Mouse (Mus musculus): ENCODE results near the gene Btbd2. TPM values are rescaled to one million over a fixed set of nuclear protein-coding genes. Genes with fewer than 3 reads are reported as not detected.

Gene Btbd2
- polyA plus RNA-seq (2011; ENCODE audit: insufficient read depth, insufficient read length, low replicate concordance, missing spikeins) = 7.0 and 22.1 TPM in 2 replicates

- 43% methylated on average over 15 of the region's 15 CpGs for WGBS
These were observed at the start of gene Btbd2 for GRCm38 (mm10) chr10:80656863-80657623. Gene Btbd2, minus strand, starts transcription at chr10:80657071.

GRCm38 (mm10) chr10:80705479-80705878, 48.6 kb upstream of the Btbd2 start:
- no peak overlapping the region for H3K4me3 ChIP-seq (replicated peaks; ENCODE audit: control insufficient read depth, low read depth, low read length)
- TF ChIP-seq CTCF (IDR thresholded peaks at IDR 0.05; ENCODE audit: control insufficient read depth, insufficient read depth, low read length) = no peak
- no peak for TF ChIP-seq POLR2A (IDR thresholded peaks at IDR 0.05; ENCODE audit: borderline replicate concordance, control insufficient read depth, low read depth, low read length)

More at GRCm38 (mm10) chr10:80656863-80657623, at the start of gene Btbd2:
- H3K27ac ChIP-seq (ENCODE audit: control insufficient read depth, insufficient read depth, low read depth, low read length, poor library complexity) = peak within 1 kb of the TSS; percentile 36
- peak within 1 kb of the TSS; percentile 94 for H3K4me3 ChIP-seq (replicated peaks; ENCODE audit: control insufficient read depth, low read depth, low read length)
- 0 out of 2 replicates have a peak, but pooled peaks have one; percentile 9 for TF ChIP-seq POLR2A (IDR thresholded peaks at IDR 0.05; ENCODE audit: borderline replicate concordance, control insufficient read depth, low read depth, low read length)
- TF ChIP-seq CTCF (IDR thresholded peaks at IDR 0.05; ENCODE audit: control insufficient read depth, insufficient read depth, low read length) = no peak
- peaks cover 6% of the 10 kb centered on the region for H3K4me1 ChIP-seq (ENCODE audit: control insufficient read depth, insufficient read depth, low read length)

GRCm38 (mm10) chr10:80705033-80705432, 48.2 kb upstream of the Btbd2 start:
- Histone ChIP-seq H3K4me1 (ENCODE audit: control insufficient read depth, insufficient read depth, low read length) (peaks cover under 1% of the 10 kb centered on the region; the same call in 1 of the 2 replicates), H3K27ac (ENCODE audit: control insufficient read depth, insufficient read depth, low read depth, low read length, poor library complexity) (no peak overlapping the region), H3K4me3 (replicated peaks; ENCODE audit: control insufficient read depth, low read depth, low read length) (no peak overlapping the region)
- 57% methylated on average over 3 of the region's 3 CpGs for WGBS
- TF ChIP-seq CTCF (IDR thresholded peaks at IDR 0.05; ENCODE audit: control insufficient read depth, insufficient read depth, low read length) (no peak), POLR2A (IDR thresholded peaks at IDR 0.05; ENCODE audit: borderline replicate concordance, control insufficient read depth, low read depth, low read length) (no peak)

More at GRCm38 (mm10) chr10:80705479-80705878, 48.6 kb upstream of the Btbd2 start:
- H3K4me1 ChIP-seq (ENCODE audit: control insufficient read depth, insufficient read depth, low read length) = no peaks in the 10 kb centered on the region; the same call in 1 of the 2 replicates
- WGBS = 79% methylated on average over 3 of the region's 3 CpGs
- no peak overlapping the region for H3K27ac ChIP-seq (ENCODE audit: control insufficient read depth, insufficient read depth, low read depth, low read length, poor library complexity)

- H3K27ac ChIP-seq (ENCODE audit: control insufficient read depth, insufficient read depth, low read depth, low read length, poor library complexity) = no peak overlapping the region
- peaks cover 3% of the 10 kb centered on the region for H3K4me1 ChIP-seq (ENCODE audit: control insufficient read depth, insufficient read depth, low read length)
- H3K4me3 ChIP-seq (replicated peaks; ENCODE audit: control insufficient read depth, low read depth, low read length) = no peak overlapping the region
- TF ChIP-seq POLR2A (IDR thresholded peaks at IDR 0.05; ENCODE audit: borderline replicate concordance, control insufficient read depth, low read depth, low read length) (no peak), CTCF (IDR thresholded peaks at IDR 0.05; ENCODE audit: control insufficient read depth, insufficient read depth, low read length) (no peak)
- 90% methylated on average over 5 of the region's 5 CpGs for WGBS
These were observed 47.5 kb upstream of the Btbd2 start for GRCm38 (mm10) chr10:80704418-80704817.

GRCm38 (mm10) chr10:80703643-80704042, 46.8 kb upstream of the Btbd2 start:
- H3K4me3 ChIP-seq (replicated peaks; ENCODE audit: control insufficient read depth, low read depth, low read length) = no peak overlapping the region
- no peak overlapping the region for H3K27ac ChIP-seq (ENCODE audit: control insufficient read depth, insufficient read depth, low read depth, low read length, poor library complexity)
- no peak for TF ChIP-seq POLR2A (IDR thresholded peaks at IDR 0.05; ENCODE audit: borderline replicate concordance, control insufficient read depth, low read depth, low read length)
- TF ChIP-seq CTCF (IDR thresholded peaks at IDR 0.05; ENCODE audit: control insufficient read depth, insufficient read depth, low read length) = no peak
- WGBS = 93% methylated on average over 5 of the region's 5 CpGs
- H3K4me1 ChIP-seq (ENCODE audit: control insufficient read depth, insufficient read depth, low read length) = peaks cover 4% of the 10 kb centered on the region

- Histone ChIP-seq H3K4me3 (replicated peaks; ENCODE audit: control insufficient read depth, low read depth, low read length) (peak overlapping the region; percentile 85), H3K27ac (ENCODE audit: control insufficient read depth, insufficient read depth, low read depth, low read length, poor library complexity) (peak overlapping the region; percentile 94), H3K4me1 (ENCODE audit: control insufficient read depth, insufficient read depth, low read length) (peaks cover 12% of the 10 kb centered on the region)
- 2% methylated on average over 47 of the region's 47 CpGs for WGBS
- TF ChIP-seq POLR2A (IDR thresholded peaks at IDR 0.05; ENCODE audit: borderline replicate concordance, control insufficient read depth, low read depth, low read length) (peak; percentile 55; the same call in 1 of the 2 replicates), CTCF (IDR thresholded peaks at IDR 0.05; ENCODE audit: control insufficient read depth, insufficient read depth, low read length) (0 out of 2 replicates have a peak, but pooled peaks have one; percentile 0)
These were observed 45.9 kb upstream of the Btbd2 start for GRCm38 (mm10) chr10:80702536-80703390.

GRCm38 (mm10) chr10:80701721-80702535, 45.1 kb upstream of the Btbd2 start, which contains the start of the genes Mob3a and Izumo4:
Gene Mob3a, minus strand, starts transcription at chr10:80701977.
Gene Izumo4, plus strand, starts transcription at chr10:80702184.
- Histone ChIP-seq H3K4me1 (ENCODE audit: control insufficient read depth, insufficient read depth, low read length) (peaks cover 17% of the 10 kb centered on the region), H3K27ac (ENCODE audit: control insufficient read depth, insufficient read depth, low read depth, low read length, poor library complexity) (peak within 1 kb of the TSS; percentile 94), H3K4me3 (replicated peaks; ENCODE audit: control insufficient read depth, low read depth, low read length) (peak within 1 kb of the TSS; percentile 85)
- TF ChIP-seq CTCF (IDR thresholded peaks at IDR 0.05; ENCODE audit: control insufficient read depth, insufficient read depth, low read length) (peak; percentile 1; the same call in 1 of the 2 replicates), POLR2A (IDR thresholded peaks at IDR 0.05; ENCODE audit: borderline replicate concordance, control insufficient read depth, low read depth, low read length) (peak; percentile 62; the same call in 1 of the 2 replicates)
- whole genome bisulfite sequencing = under 1% methylated on average over 59 of the region's 59 CpGs

All from bone marrow, adult 2 months (tissue).